ENCODE assay signal across 10 mouse cellular contexts in genomic region chr6:140576961-140577821, GRCm38 (mm10). TPM values are rescaled to one million over a fixed set of nuclear protein-coding genes. Genes with fewer than 3 reads are reported as not detected.
DNase-seq lines count a peak whose midpoint lies in the region; ATAC-seq and TF ChIP-seq lines count a peak whose summit lies in the region.
"Had no signal": no experiment of that assay in that cellular context is flagged by ENCODE, and none has a peak within 500 bp of the region (broad histone marks: within the 10 kb centered on the region; RNA-seq: fewer than 3 reads in every experiment).

No protein-coding gene starts in this region.

- H3K9ac ChIP-seq in heart, embryonic 14.5 days (ENCODE audit: low read length) = no peak overlapping the region
- H3K9ac ChIP-seq in heart, embryonic 12.5 days = no peak overlapping the region
- no peak overlapping the region for H3K9ac ChIP-seq in midbrain, embryonic 16.5 days (ENCODE audit: low read depth, low read length)
- H3K9ac ChIP-seq in midbrain, embryonic 13.5 days (replicated peaks) = no peak overlapping the region
- no peak overlapping the region for H3K9ac ChIP-seq in intestine, embryonic 15.5 days
- H3K9ac ChIP-seq: limb, embryonic 15.5 days had no signal

- H3K9me3 ChIP-seq in heart, embryonic 14.5 days (ENCODE audit: control insufficient read depth, low read length) = no peaks in the 10 kb centered on the region
- no peaks in the 10 kb centered on the region for H3K9me3 ChIP-seq in heart, embryonic 12.5 days (replicated peaks)
- no peaks in the 10 kb centered on the region for H3K9me3 ChIP-seq in midbrain, embryonic 16.5 days (replicated peaks; ENCODE audit: control insufficient read depth, low read length, poor library complexity, severe bottlenecking)
- no peaks in the 10 kb centered on the region for H3K9me3 ChIP-seq in midbrain, embryonic 13.5 days
- no peaks in the 10 kb centered on the region for H3K9me3 ChIP-seq in intestine, embryonic 15.5 days
- H3K9me3 ChIP-seq: limb, embryonic 15.5 days had no signal

- TF ChIP-seq CTCF in thymus, adult 2 months (IDR thresholded peaks at IDR 0.05; ENCODE audit: borderline replicate concordance, control insufficient read depth, extremely low read depth, insufficient read depth, low read length, poor library complexity) = no peak

- DNase-seq in splenic B cell, adult 2 months (ENCODE audit: low read depth, low spot score) = peak; percentile 8
- DNase-seq in thymus, adult 2 months = no peak
- no peak for DNase-seq in urinary bladder, adult 2 months (ENCODE audit: low spot score)
- DNase-seq: retina, postnatal 1 day had no signal

- no peak overlapping the region for H3K4me2 ChIP-seq in heart, embryonic 14.5 days (ENCODE audit: low read length)
- no peak overlapping the region for H3K4me2 ChIP-seq in heart, embryonic 12.5 days
- no peak overlapping the region for H3K4me2 ChIP-seq in midbrain, embryonic 16.5 days (ENCODE audit: low read length)
- H3K4me2 ChIP-seq in midbrain, embryonic 13.5 days (replicated peaks) = no peak overlapping the region
- H3K4me2 ChIP-seq in intestine, embryonic 15.5 days (replicated peaks) = no peak overlapping the region
- H3K4me2 ChIP-seq: limb, embryonic 15.5 days had no signal

- no peak overlapping the region for H3K27ac ChIP-seq in heart, embryonic 14.5 days (replicated peaks in 1 of 2; ENCODE audit: control insufficient read depth in 1 of 2, insufficient read depth in 1 of 2, low read depth in 2 of 2, low read length in 2 of 2)
- no peak overlapping the region for H3K27ac ChIP-seq in heart, embryonic 12.5 days (ENCODE audit: poor library complexity, severe bottlenecking)
- no peak overlapping the region for H3K27ac ChIP-seq in midbrain, embryonic 16.5 days (ENCODE audit: low read length)
- no peak overlapping the region for H3K27ac ChIP-seq in midbrain, embryonic 13.5 days
- H3K27ac ChIP-seq in intestine, embryonic 15.5 days = no peak overlapping the region
- H3K27ac ChIP-seq in thymus, adult 2 months (ENCODE audit: control insufficient read depth, insufficient read depth, low read length) = no peak overlapping the region
- H3K27ac ChIP-seq: limb, embryonic 15.5 days had no signal

- H3K4me1 ChIP-seq in heart, embryonic 14.5 days (ENCODE audit: control insufficient read depth in 2 of 2, insufficient read depth in 2 of 2, low read length in 2 of 2) = peaks cover 0 to 5% of the 10 kb centered on the region in 2 experiments; a peak in 1 of 4 replicates
- no peaks in the 10 kb centered on the region for H3K4me1 ChIP-seq in heart, embryonic 12.5 days (replicated peaks)
- H3K4me1 ChIP-seq in midbrain, embryonic 16.5 days (ENCODE audit: control insufficient read depth, insufficient read depth, low read length) = no peaks in the 10 kb centered on the region
- no peaks in the 10 kb centered on the region for H3K4me1 ChIP-seq in midbrain, embryonic 13.5 days (replicated peaks)
- no peaks in the 10 kb centered on the region for H3K4me1 ChIP-seq in intestine, embryonic 15.5 days (replicated peaks)
- peaks cover 4% of the 10 kb centered on the region for H3K4me1 ChIP-seq in thymus, adult 2 months (replicated peaks; ENCODE audit: control insufficient read depth, insufficient read depth, low read length)
- H3K4me1 ChIP-seq: limb, embryonic 15.5 days had no signal

- WGBS in heart, embryonic 14.5 days = 51% methylated on average over 18 of the region's 18 CpGs
- 54% methylated on average over 18 of the region's 18 CpGs for WGBS in heart, embryonic 12.5 days
- 61% methylated on average over 18 of the region's 18 CpGs for WGBS in midbrain, embryonic 16.5 days
- WGBS in midbrain, embryonic 13.5 days = 77% methylated on average over 18 of the region's 18 CpGs
- WGBS in intestine, embryonic 15.5 days = 69% methylated on average over 18 of the region's 18 CpGs
- 87% methylated on average over 18 of the region's 18 CpGs for WGBS in thymus, adult 2 months

- H3K4me3 ChIP-seq in heart, embryonic 14.5 days (ENCODE audit: control insufficient read depth in 1 of 2, insufficient read depth in 1 of 2, low read depth in 1 of 2, low read length in 2 of 2) = no peak overlapping the region
- H3K4me3 ChIP-seq in heart, embryonic 12.5 days = no peak overlapping the region
- no peak overlapping the region for H3K4me3 ChIP-seq in midbrain, embryonic 16.5 days (ENCODE audit: low read depth, low read length)
- no peak overlapping the region for H3K4me3 ChIP-seq in midbrain, embryonic 13.5 days (replicated peaks)
- H3K4me3 ChIP-seq in intestine, embryonic 15.5 days (replicated peaks) = no peak overlapping the region
- H3K4me3 ChIP-seq in thymus, adult 2 months (ENCODE audit: control insufficient read depth, insufficient read depth, low read length) = no peak overlapping the region
- H3K4me3 ChIP-seq: limb, embryonic 15.5 days had no signal

- ATAC-seq in heart, embryonic 14.5 days (ENCODE audit: insufficient number of reproducible peaks, insufficient read depth, low FRiP score, low read depth) = peak; percentile 64; the same call in 1 of the 2 replicates
- ATAC-seq in heart, embryonic 12.5 days (ENCODE audit: insufficient number of reproducible peaks, low FRiP score) = no peak
- ATAC-seq in midbrain, embryonic 16.5 days = peak; percentile 57; the same call in 1 of the 2 replicates
- ATAC-seq in midbrain, embryonic 13.5 days = no peak
- peak; percentile 77 for ATAC-seq in intestine, embryonic 15.5 days

- peaks cover 52% of the 10 kb centered on the region for H3K36me3 ChIP-seq in heart, embryonic 14.5 days (ENCODE audit: control insufficient read depth, insufficient read depth, low read length)
- peaks cover 47% of the 10 kb centered on the region for H3K36me3 ChIP-seq in heart, embryonic 12.5 days
- peaks cover 13% of the 10 kb centered on the region for H3K36me3 ChIP-seq in midbrain, embryonic 16.5 days (ENCODE audit: control insufficient read depth, insufficient read depth, low read length)
- peaks cover 62% of the 10 kb centered on the region for H3K36me3 ChIP-seq in midbrain, embryonic 13.5 days
- peaks cover 23% of the 10 kb centered on the region for H3K36me3 ChIP-seq in intestine, embryonic 15.5 days
- H3K36me3 ChIP-seq in splenic B cell, adult 2 months (ENCODE audit: control insufficient read depth, insufficient read depth, low read length, poor library complexity, severe bottlenecking) = no peaks in the 10 kb centered on the region
- no peaks in the 10 kb centered on the region for H3K36me3 ChIP-seq in thymus, adult 2 months (ENCODE audit: control insufficient read depth, insufficient read depth, low read length)

- TF ChIP-seq POLR2A in thymus, adult 2 months (IDR thresholded peaks at IDR 0.05; ENCODE audit: control insufficient read depth, extremely low read depth, insufficient read depth, low read length, poor library complexity) = no peak

- H3K27me3 ChIP-seq in heart, embryonic 14.5 days (ENCODE audit: control insufficient read depth, insufficient read depth, low read length) = no peaks in the 10 kb centered on the region
- no peaks in the 10 kb centered on the region for H3K27me3 ChIP-seq in heart, embryonic 12.5 days (replicated peaks)
- no peaks in the 10 kb centered on the region for H3K27me3 ChIP-seq in midbrain, embryonic 16.5 days (ENCODE audit: control insufficient read depth, insufficient read depth, low read depth, low read length)
- no peaks in the 10 kb centered on the region for H3K27me3 ChIP-seq in midbrain, embryonic 13.5 days
- no peaks in the 10 kb centered on the region for H3K27me3 ChIP-seq in intestine, embryonic 15.5 days (replicated peaks)
- no peaks in the 10 kb centered on the region for H3K27me3 ChIP-seq in splenic B cell, adult 2 months (ENCODE audit: control insufficient read depth, insufficient read depth, low read length, poor library complexity, severe bottlenecking)
- H3K27me3 ChIP-seq in thymus, adult 2 months (ENCODE audit: control insufficient read depth, insufficient read depth, low read length) = no peaks in the 10 kb centered on the region
- H3K27me3 ChIP-seq: limb, embryonic 15.5 days had no signal

RNA-seq across cellular contexts. Expression of gene Aebp2, which starts 45.3 kb away (rescaled TPM):
- 11.3 and 11.6 TPM in 2 replicates for polyA plus RNA-seq in heart, embryonic 14.5 days (2014; fragmentation: Nextera tagmentation; extraction: Ambion mirVana)
- polyA plus RNA-seq in heart, embryonic 12.5 days (2016; fragmentation: Nextera tagmentation; extraction: Ambion mirVana) = 10.8 and 12.8 TPM in 2 replicates
- 7.5 and 7.6 TPM in 2 replicates for polyA plus RNA-seq in midbrain, embryonic 16.5 days (2015; fragmentation: Nextera tagmentation; extraction: Ambion mirVana)
- polyA plus RNA-seq in midbrain, embryonic 13.5 days (2015; fragmentation: Nextera tagmentation; extraction: Ambion mirVana) = 11.3 and 11.7 TPM in 2 replicates
- polyA plus RNA-seq in intestine, embryonic 15.5 days (2015; fragmentation: Nextera tagmentation; extraction: Ambion mirVana) = 9.5 and 9.7 TPM in 2 replicates
- 56.9 and 74.2 TPM in 2 replicates for polyA plus RNA-seq in thymus, adult 2 months (2012; rRNA removed)
- polyA plus RNA-seq in urinary bladder, adult 2 months (2012; rRNA removed) = 32.5 and 38.1 TPM in 2 replicates

Comparison
In these comparisons a context has a peak if more than half of its experiments do, and no peak if none do; other contexts are left out.
1. ATAC-seq: peak in heart, embryonic 14.5 days (single experiment), midbrain, embryonic 16.5 days (single experiment) and intestine, embryonic 15.5 days (single experiment); none in heart, embryonic 12.5 days (single experiment) and midbrain, embryonic 13.5 days (single experiment).